Mouse (Mus musculus) cerebellum, postnatal 14 days (tissue): ENCODE data around the gene Ackr3.

Experiments
- DNase-seq, 2 experiments: peaks; one replicate each; pipeline ENCODE4 v3.0.0; 2021; ENCODE audit warnings: mixed read lengths in 2 of 2

The Ackr3 gene

GRCm38 (mm10) chr1:90260704-90261581 lies 57.2 kb downstream of the Ackr3 start:
- no peak for DNase-seq

- no peak for DNase-seq
Observed at GRCm38 (mm10) chr1:90262380-90262779, 58.6 kb downstream of the Ackr3 start.
